Mouse (Mus musculus) retina, adult 2 months (tissue): ENCODE measurements around the gene Pilrb2.
"Not testable (repeated sequence)": the region's sequence is repeated elsewhere in the genome, so short reads cannot be mapped to it uniquely, and the experiment has no call there.

Experiments used
- DNase-seq: peaks from one replicate; pipeline ENCODE4 v3.0.0-alpha.2; 2012; ENCODE audit warnings: low read depth, low spot score

The Pilrb2 gene

GRCm38 (mm10) chr5:137871644-137872380 lies at the start of gene Pilrb2:
Gene Pilrb2 (minus strand): TSS chr5:137871815.
- DNase-seq, result not testable (repeated sequence)

- peak; percentile 11 for DNase-seq
These were observed 43.9 kb upstream of the Pilrb2 start for GRCm38 (mm10) chr5:137915550-137915949.

- no peak for DNase-seq
These were observed 42.9 kb upstream of the Pilrb2 start for GRCm38 (mm10) chr5:137914508-137914907.

- no peak for DNase-seq
These were observed 38.1 kb upstream of the Pilrb2 start for GRCm38 (mm10) chr5:137909564-137910262.

GRCm38 (mm10) chr5:137897812-137898211 lies 26.2 kb upstream of the Pilrb2 start:
- no peak for DNase-seq

GRCm38 (mm10) chr5:137892954-137893353 lies 21.3 kb upstream of the Pilrb2 start:
- DNase-seq, result no peak

- DNase-seq, result no peak
These were observed 16.1 kb upstream of the Pilrb2 start for GRCm38 (mm10) chr5:137887666-137888065.

- DNase-seq, result peak; percentile 32
These were observed 14.3 kb upstream of the Pilrb2 start for GRCm38 (mm10) chr5:137885894-137886293.

- DNase-seq, result no peak
These were observed 11.7 kb upstream of the Pilrb2 start for GRCm38 (mm10) chr5:137883345-137883744.

GRCm38 (mm10) chr5:137882922-137883321 lies 11.3 kb upstream of the Pilrb2 start:
- DNase-seq, result no peak

GRCm38 (mm10) chr5:137877860-137878259 lies 6.2 kb upstream of the Pilrb2 start:
- no peak for DNase-seq

GRCm38 (mm10) chr5:137875054-137875453 lies 3.4 kb upstream of the Pilrb2 start:
- DNase-seq, result no peak

- not testable (repeated sequence) for DNase-seq
These were observed 727 bp upstream of the Pilrb2 start for GRCm38 (mm10) chr5:137872381-137872702.

GRCm38 (mm10) chr5:137868600-137868999 lies 3.0 kb downstream of the Pilrb2 start:
- DNase-seq, result not testable (repeated sequence)

- not testable (repeated sequence) for DNase-seq
These were observed 7.6 kb downstream of the Pilrb2 start for GRCm38 (mm10) chr5:137864008-137864407.

GRCm38 (mm10) chr5:137857960-137858710 lies 13.5 kb downstream of the Pilrb2 start, which contains the start of gene Pilrb1:
Gene Pilrb1 (minus strand): TSS chr5:137858106.
- not testable (repeated sequence) for DNase-seq

GRCm38 (mm10) chr5:137856870-137857269 lies 14.7 kb downstream of the Pilrb2 start:
- not testable (repeated sequence) for DNase-seq

GRCm38 (mm10) chr5:137854907-137855306 lies 16.7 kb downstream of the Pilrb2 start:
- not testable (repeated sequence) for DNase-seq

GRCm38 (mm10) chr5:137850313-137850712 lies 21.3 kb downstream of the Pilrb2 start:
- not testable (repeated sequence) for DNase-seq

- not testable (repeated sequence) for DNase-seq
These were observed 34.5 kb downstream of the Pilrb2 start for GRCm38 (mm10) chr5:137837110-137837509.

- no peak for DNase-seq
These were observed 35.0 kb downstream of the Pilrb2 start for GRCm38 (mm10) chr5:137836611-137837010.

- not testable (repeated sequence) for DNase-seq
These were observed 35.6 kb downstream of the Pilrb2 start, which contains the start of gene Pilra for GRCm38 (mm10) chr5:137835966-137836520. Gene Pilra (minus strand): TSS chr5:137836281.
